Mouse (Mus musculus) forebrain, embryonic 14.5 days (tissue): ENCODE results near the gene Ndufaf4. TPM values are rescaled to one million over a fixed set of nuclear protein-coding genes. Genes with fewer than 3 reads are reported as not detected.
"Not testable (repeated sequence)": the region's sequence is repeated elsewhere in the genome, so short reads cannot be mapped to it uniquely, and the experiment has no call there.

Source experiments
- ATAC-seq: fragments of 200-750 bp; cut with Nextera tagmentation; 2 replicates; pipeline ENCODE4 v1.8.0; 2017; ENCODE audit warnings: mild to moderate bottlenecking, moderate library complexity
- DNase-seq: peaks from one replicate; pipeline ENCODE4 v3.0.0-alpha.2; 2015; ENCODE audit warnings: low spot score
- H3K27ac ChIP-seq: fragments of 300-500 bp; sonication (generic); 2 replicates; pipeline ENCODE4 v1.5.1; 2014; ENCODE audit warnings: low read depth, mild to moderate bottlenecking, control low read depth, low read length, moderate library complexity
- H3K27me3 ChIP-seq: fragments of 300-500 bp; sonication (generic); replicated peaks from 2 replicates; pipeline ENCODE4 v1.6.1; 2014; ENCODE audit warnings: low read length, control low read depth, mixed read lengths; ENCODE audit not compliant: control insufficient read depth, insufficient read depth
- H3K36me3 ChIP-seq: fragments of 300-500 bp; sonication (generic); 2 replicates; pipeline ENCODE4 v1.6.1; 2014; ENCODE audit warnings: low read length, control low read depth; ENCODE audit not compliant: control insufficient read depth, insufficient read depth
- H3K4me1 ChIP-seq: fragments of 300-500 bp; sonication (generic); 2 replicates; pipeline ENCODE4 v1.6.1; 2014; ENCODE audit warnings: antibody characterized with exemption, low read length, control low read depth; ENCODE audit not compliant: control insufficient read depth, insufficient read depth
- H3K4me2 ChIP-seq: fragments of 300-500 bp; sonication (generic); 2 replicates; pipeline ENCODE4 v1.6.1; 2014; ENCODE audit warnings: mild to moderate bottlenecking, control low read depth, low read length
- H3K4me3 ChIP-seq: fragments of 300-500 bp; sonication (generic); 2 replicates; pipeline ENCODE4 v1.5.1; 2014; ENCODE audit warnings: low read depth, low read length, control low read depth
- H3K9ac ChIP-seq: fragments of 300-500 bp; sonication (generic); 2 replicates; pipeline ENCODE4 v1.6.1; 2014; ENCODE audit warnings: mild to moderate bottlenecking, low read length, control low read depth, moderate library complexity
- H3K9me3 ChIP-seq: fragments of 300-500 bp; sonication (generic); replicated peaks from 2 replicates; pipeline ENCODE4 v1.6.1; 2016; ENCODE audit warnings: low read length, control low read depth, mixed read lengths; ENCODE audit not compliant: control insufficient read depth
- WGBS: fragments of 180-500 bp; shearing (Covaris S2); extraction: QIAGEN DNeasy Blood & Tissue Kit; methylation state at CpG from one replicate; pipeline ENCODE4 v1.1.7; 2014; 5-methylcytosine and 5-hydroxymethylcytosine counted together
- polyA plus RNA-seq: library from polyadenylated mRNA; unstranded; fragments of >200 nt; fragmentation: Nextera tagmentation; extraction: Ambion mirVana; gene quantifications from 2 replicates; pipeline ENCODE4 v1.2.1, GENCODE M21; 2014

Ndufaf4 gene
- 62.9 and 69.9 TPM in 2 replicates for polyA plus RNA-seq

DNA sequence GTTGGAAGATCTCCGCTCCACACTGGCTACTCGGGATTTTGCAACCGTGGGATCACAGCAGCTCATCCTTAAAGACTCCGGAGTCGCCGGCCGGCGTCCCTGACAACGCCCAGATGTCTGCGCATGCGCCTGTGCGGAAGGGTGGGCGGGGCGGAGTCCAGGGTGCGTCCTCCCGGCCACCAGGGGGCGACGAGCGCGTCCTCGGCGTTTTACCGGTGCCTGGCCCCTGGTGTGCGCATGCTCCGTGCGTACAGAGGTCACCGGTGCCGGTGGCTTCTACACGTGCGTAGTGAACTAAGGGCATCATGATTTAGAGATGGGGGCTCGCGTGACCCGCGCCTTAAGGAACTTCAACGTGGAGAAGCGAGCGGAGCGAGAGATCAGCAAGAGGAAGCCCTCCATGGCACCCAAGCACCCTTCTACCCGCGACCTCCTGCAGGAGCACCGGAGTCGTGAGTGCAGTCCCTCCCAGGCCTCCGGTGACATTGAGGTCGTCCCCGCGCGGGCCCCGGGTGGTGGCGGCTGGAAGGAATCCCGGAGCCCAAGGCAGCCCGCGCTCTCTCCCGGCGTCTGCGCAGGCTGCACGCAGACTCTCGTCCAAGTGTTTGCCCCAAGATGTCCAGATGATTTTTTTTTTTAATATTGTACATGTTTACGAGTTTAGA lies at the start of gene Ndufaf4:
Gene Ndufaf4, plus strand, starts transcription at position 233 of the 665 bp plus-strand sequence.
- Histone ChIP-seq H3K27ac (no peak within 1 kb of the TSS), H3K27me3 (no peaks in the 10 kb centered on the region), H3K4me3 (peak within 1 kb of the TSS; percentile 83), H3K36me3 (peaks cover 13% of the 10 kb centered on the region; the same call in 1 of the 2 replicates), H3K4me1 (peaks cover 6% of the 10 kb centered on the region; the same call in 1 of the 2 replicates), H3K9me3 (no peaks in the 10 kb centered on the region), H3K9ac (peak within 1 kb of the TSS; percentile 82), H3K4me2 (peak within 1 kb of the TSS; percentile 67)
- under 1% methylated on average over 58 of the region's 58 CpGs for WGBS
- peak; percentile 98 for ATAC-seq
- DNase-seq, result peak; percentile 95

DNA sequence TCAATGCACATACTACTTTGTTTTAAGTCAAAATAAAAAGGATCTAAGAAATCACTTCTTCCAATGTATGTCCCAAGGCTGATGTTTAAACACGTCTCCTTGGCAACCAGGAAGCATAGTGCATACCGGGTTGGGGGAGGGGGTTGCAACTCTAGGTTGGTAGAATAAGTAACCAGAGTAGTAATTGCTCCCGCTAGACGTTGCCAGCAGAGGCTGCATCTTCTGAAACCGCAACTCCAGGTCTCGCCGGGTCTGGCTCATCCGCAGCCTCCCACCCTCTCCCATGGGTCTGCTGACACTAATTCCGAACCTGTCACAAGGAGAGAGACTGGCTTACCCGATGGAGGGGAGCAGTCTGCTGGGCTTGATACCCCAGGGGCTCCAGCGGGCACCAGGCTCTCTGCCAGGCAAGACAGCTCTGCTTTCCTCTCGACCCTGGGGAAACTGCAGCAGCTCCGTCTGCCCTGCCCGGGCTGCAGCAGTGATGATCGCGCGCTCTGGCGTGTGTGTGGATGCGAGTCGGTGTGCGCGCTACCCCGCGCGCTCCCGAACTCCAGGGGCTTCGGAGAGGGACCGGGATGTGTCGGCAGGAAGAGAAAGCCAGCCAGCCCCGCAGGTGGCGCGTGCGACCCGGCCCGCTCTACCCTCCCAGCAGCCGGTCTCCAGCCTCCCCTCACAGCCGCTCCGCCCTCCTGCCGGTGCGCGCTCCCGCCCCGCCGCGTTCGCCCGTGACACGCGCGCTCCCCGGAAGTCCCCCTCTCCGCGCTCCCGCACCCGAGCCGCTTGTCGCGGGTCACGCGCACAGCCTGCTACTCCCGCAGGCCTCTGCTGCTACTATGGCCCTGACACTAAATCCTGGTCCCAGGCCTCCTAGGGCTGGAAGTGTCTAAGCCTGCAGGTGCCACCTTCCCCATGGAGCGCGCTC lies 47.2 kb upstream of the Ndufaf4 start, which contains the start of gene Klhl32:
Gene Klhl32, minus strand, starts transcription at position 724 of the 925 bp plus-strand sequence.
- H3K27me3 ChIP-seq, result no peaks in the 10 kb centered on the region
- ATAC-seq (peak; percentile 95), DNase-seq (peak; percentile 93)
- H3K4me1 ChIP-seq, result peaks cover 12% of the 10 kb centered on the region
- H3K9me3 ChIP-seq, result no peaks in the 10 kb centered on the region
- H3K4me3 ChIP-seq, result peak within 1 kb of the TSS; percentile 60
- no peaks in the 10 kb centered on the region for H3K36me3 ChIP-seq
- under 1% methylated on average over 63 of the region's 63 CpGs for WGBS
- peak within 1 kb of the TSS; percentile 74 for H3K9ac ChIP-seq
- peak within 1 kb of the TSS; percentile 92 for H3K27ac ChIP-seq
- peak within 1 kb of the TSS; percentile 65 for H3K4me2 ChIP-seq

DNA sequence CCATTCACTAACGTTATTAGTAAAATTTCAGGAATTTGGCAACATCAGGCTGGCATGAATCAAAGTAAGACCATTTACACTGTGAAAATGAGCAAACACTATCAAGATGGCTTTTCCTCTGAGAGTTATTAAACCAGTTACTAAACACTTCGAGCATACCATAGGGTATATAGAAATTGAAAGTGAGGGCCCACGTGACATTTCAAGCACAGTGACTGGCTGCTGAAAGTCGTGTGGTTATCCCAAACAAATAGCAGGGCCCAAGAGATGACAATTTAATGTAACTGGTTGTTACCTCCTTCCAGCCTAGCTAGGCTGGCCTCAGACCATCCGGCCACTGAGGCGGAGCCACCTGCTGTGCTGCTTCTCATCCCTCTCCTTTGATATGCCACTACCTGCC lies 32.2 kb upstream of the Ndufaf4 start:
- Histone ChIP-seq H3K9ac (no peak overlapping the region), H3K36me3 (no peaks in the 10 kb centered on the region), H3K27ac (no peak overlapping the region), H3K4me3 (no peak overlapping the region), H3K27me3 (no peaks in the 10 kb centered on the region), H3K4me1 (no peaks in the 10 kb centered on the region), H3K9me3 (no peaks in the 10 kb centered on the region), H3K4me2 (no peak overlapping the region)
- no peak for DNase-seq
- 53% methylated on average over 6 of the region's 6 CpGs for WGBS
- no peak for ATAC-seq

DNA sequence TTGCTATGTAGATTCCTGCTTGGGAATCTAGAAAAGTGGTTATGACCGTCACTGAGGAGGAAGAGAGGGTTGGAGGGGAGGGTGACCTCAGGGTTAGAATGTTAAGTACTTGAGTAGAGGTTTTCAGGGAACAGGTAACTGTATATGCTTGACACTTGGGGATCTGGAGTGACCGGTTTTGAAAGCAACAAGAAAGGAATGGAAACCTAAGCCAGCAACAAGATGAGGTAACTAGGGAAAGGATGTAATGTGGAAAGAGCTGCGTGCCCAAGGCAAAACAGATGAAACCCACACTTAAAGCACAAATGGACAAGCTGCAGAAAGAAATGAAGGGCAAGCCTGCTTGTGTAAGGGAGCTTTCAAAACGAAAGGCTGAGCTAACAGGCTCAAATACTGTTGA lies 28.7 kb upstream of the Ndufaf4 start:
- no peak overlapping the region for H3K27ac ChIP-seq
- no peak for ATAC-seq
- no peak overlapping the region for H3K4me2 ChIP-seq
- H3K27me3 ChIP-seq, result no peaks in the 10 kb centered on the region
- no peak for DNase-seq
- 87% methylated on average over 4 of the region's 4 CpGs for WGBS
- no peaks in the 10 kb centered on the region for H3K4me1 ChIP-seq
- H3K4me3 ChIP-seq, result no peak overlapping the region
- no peaks in the 10 kb centered on the region for H3K36me3 ChIP-seq
- no peak overlapping the region for H3K9ac ChIP-seq
- H3K9me3 ChIP-seq, result no peaks in the 10 kb centered on the region

DNA sequence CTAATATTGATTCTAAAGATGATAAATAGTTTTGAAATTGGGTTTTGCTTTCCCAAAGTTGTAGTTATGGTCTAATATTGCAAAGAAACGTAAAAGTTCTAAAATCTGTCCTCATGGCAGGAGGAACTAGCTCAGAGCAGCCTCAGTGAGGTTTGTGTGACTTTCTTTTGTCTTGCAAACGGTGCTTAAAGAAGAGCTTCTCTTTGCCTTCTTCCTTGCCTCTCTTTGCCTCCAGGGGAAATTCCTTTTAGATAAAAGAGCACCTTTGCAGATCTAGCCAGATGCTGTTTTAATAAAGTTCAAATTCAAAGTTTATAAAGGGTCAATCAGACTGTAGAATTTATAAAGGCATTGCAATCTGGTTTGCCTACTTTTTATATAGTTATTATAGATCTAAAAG lies 8.5 kb upstream of the Ndufaf4 start:
- not testable (repeated sequence) for H3K9me3 ChIP-seq, ATAC-seq, H3K4me2 ChIP-seq, H3K9ac ChIP-seq, DNase-seq, H3K27ac ChIP-seq, H3K36me3 ChIP-seq, H3K27me3 ChIP-seq, H3K4me3 ChIP-seq, H3K4me1 ChIP-seq
- WGBS, result 31% methylated on average over 2 of the region's 2 CpGs

DNA sequence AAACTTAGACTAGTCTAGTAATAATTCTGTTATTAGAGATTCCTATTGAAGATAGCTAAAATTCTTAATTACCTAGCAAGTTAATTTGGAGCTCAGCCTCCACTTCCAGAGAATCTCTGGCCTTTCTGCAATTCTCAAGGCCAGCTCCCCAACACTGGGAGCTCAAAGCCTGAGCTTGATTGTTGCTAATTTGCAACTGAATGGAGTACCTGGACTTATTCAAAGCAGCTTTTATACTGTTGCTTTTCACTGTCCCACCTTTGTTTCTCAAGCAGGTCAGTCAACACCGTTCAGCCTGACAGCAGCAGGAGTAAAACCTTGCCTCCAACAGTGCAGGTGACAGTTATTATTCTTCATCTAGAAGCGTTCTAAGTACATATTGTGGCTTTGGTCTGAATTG lies 5.6 kb upstream of the Ndufaf4 start:
- H3K27ac ChIP-seq, H3K4me3 ChIP-seq, H3K4me1 ChIP-seq, ATAC-seq, H3K27me3 ChIP-seq, H3K9me3 ChIP-seq, H3K4me2 ChIP-seq, H3K9ac ChIP-seq, H3K36me3 ChIP-seq, DNase-seq: not testable (repeated sequence)
- 52% methylated on average over 2 of the region's 2 CpGs for WGBS

DNA sequence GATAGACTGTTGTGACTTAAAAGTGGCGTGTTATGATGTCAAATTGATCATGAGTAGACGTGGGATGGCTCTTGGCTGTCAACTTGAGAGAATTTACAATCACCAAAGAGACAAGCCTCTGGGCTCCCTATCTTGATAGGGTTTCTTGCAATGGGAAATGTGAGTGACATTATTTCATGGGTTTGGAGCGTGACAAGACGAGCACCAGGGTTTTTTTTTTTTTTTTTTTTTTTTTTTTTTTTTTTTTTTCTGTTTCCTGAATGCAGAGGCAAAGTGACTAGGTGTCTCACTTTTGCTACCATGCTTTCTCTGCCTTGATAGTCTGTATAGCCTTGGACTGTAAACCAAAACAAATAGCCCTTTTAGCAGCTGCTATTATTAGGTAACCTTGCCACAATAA lies 3.3 kb upstream of the Ndufaf4 start:
- no peak overlapping the region for H3K27ac ChIP-seq
- H3K27me3 ChIP-seq, result no peaks in the 10 kb centered on the region
- H3K4me1 ChIP-seq, result peaks cover 6% of the 10 kb centered on the region; the same call in 1 of the 2 replicates
- no peak overlapping the region for H3K9ac ChIP-seq
- ATAC-seq (no peak), DNase-seq (no peak)
- H3K4me2 ChIP-seq, result no peak overlapping the region
- no peaks in the 10 kb centered on the region for H3K9me3 ChIP-seq
- no peaks in the 10 kb centered on the region for H3K36me3 ChIP-seq
- H3K4me3 ChIP-seq, result no peak overlapping the region
- WGBS, result 78% methylated on average over 4 of the region's 4 CpGs

DNA sequence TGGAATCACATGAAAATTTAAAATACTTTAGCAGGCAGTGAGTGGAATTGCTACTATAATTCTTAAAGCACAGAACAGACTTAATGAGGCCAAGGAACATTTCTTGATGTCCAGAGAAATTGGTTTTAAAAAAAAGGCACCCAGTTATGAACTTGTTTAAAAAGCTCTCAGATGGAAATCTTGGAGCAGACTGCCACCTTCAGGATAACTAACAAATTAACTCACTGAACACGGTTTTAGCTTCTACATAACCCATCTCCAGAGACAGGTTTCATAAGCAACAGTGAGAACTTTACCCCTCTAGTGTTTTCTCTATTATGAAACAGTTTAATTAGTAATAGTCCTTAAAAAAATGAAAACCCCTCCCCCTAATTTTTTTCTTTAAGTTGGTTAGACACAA lies 1.1 kb upstream of the Ndufaf4 start:
- Histone ChIP-seq H3K27me3 (no peaks in the 10 kb centered on the region), H3K9ac (no peak overlapping the region), H3K9me3 (no peaks in the 10 kb centered on the region), H3K36me3 (0 out of 2 replicates have a peak, but pooled peaks cover 9% of the 10 kb centered on the region), H3K27ac (no peak overlapping the region), H3K4me1 (peaks cover 6% of the 10 kb centered on the region; the same call in 1 of the 2 replicates), H3K4me2 (peak overlapping the region; percentile 67), H3K4me3 (no peak overlapping the region)
- ATAC-seq (peak; percentile 25; the same call in 1 of the 2 replicates), DNase-seq (peak; percentile 90)
- 0% methylated on average over 1 of the region's 1 CpGs for WGBS
